In genomic region chr4:153752791-153753190, GRCm38 (mm10) we compare ENCODE assay signal across 18 mouse cellular contexts.
DNase-seq lines count a peak whose midpoint lies in the region.
"Had no signal": no experiment of that assay in that cellular context is flagged by ENCODE, and none has a peak within 500 bp of the region (broad histone marks: within the 10 kb centered on the region; RNA-seq: fewer than 3 reads in every experiment).

No protein-coding gene starts in this region.

- peak; percentile 15 for DNase-seq in layer of hippocampus, adult 9-11 months
- DNase-seq in layer of hippocampus, adult 8-10 months (ENCODE audit: low spot score in 2 of 2): no peak
- DNase-seq in right cerebral cortex, adult 2 months (ENCODE audit: low spot score in 2 of 2): peak; percentile 29 to 32
- no peak for DNase-seq in right cerebral cortex, postnatal 10 days (ENCODE audit: low spot score in 2 of 2)
- DNase-seq in left cerebral cortex, adult 9 months (ENCODE audit: low spot score in 2 of 2): peak; percentile 16 to 24
- peak; percentile 76 for DNase-seq in telencephalon, adult 2 months (ENCODE audit: low read depth, low spot score)
- DNase-seq in adrenal gland, adult 18-20 months (ENCODE audit: low spot score in 2 of 2): no peak
- no peak for DNase-seq in adipocyte (ENCODE audit: low spot score)
- DNase-seq: adrenal gland, postnatal 10 days; cerebellum, adult 11 months; cerebellum, adult 9-10 months; cerebellum, postnatal 36 days; heart, adult 2 months; kidney, adult 2 months; kidney, postnatal 36 days; layer of hippocampus, postnatal 36 days; lung, postnatal 36 days; midbrain, embryonic 14.5 days had no signal

Comparison
In these comparisons a context has a peak if more than half of its experiments do, and no peak if none do; other contexts are left out.
1. DNase-seq: peak in layer of hippocampus, adult 9-11 months (single experiment), right cerebral cortex, adult 2 months (2 of 2), left cerebral cortex, adult 9 months (2 of 2) and telencephalon, adult 2 months (single experiment); none in layer of hippocampus, adult 8-10 months (0 of 2), right cerebral cortex, postnatal 10 days (0 of 2), adrenal gland, adult 18-20 months (0 of 2) and adipocyte (single experiment).